Mouse (Mus musculus): ENCODE results near the gene Rai14.

The Rai14 gene

DNA sequence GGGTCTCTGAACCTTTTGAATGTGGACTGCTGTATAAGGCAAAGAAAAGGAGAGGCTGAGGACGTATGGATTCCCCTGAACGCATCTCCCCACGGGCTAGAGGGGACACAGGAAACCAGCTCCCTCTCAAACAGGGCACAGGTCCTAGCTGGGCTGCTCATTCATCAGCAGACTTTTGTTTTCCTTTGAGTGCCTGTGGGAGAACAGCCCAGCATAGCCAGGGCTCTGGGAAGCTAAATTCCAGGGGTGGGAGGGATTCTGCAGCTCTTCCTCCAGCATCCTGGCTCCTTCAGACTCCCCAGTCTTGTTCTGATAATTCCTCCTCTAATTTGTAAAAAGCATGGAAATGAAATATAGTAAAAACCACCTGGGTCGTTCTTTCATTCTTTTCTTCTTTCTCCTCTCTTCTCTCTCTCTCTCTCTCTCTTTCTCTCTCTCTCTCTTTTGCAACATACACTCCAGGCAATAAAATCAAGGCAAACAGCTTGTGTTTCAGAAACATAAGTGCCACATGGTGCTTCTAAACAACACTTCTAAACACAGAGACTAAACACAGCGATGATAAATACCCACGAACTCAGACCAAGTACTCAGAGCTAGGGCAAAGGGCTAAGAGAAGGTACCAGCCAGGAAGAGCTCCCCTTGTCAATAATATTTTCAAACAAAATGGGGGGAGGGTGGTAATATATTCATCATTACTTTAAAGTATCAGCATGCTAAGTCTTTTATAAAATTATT is 65.9 kb downstream of the Rai14 start:
- DNase-seq (ENCODE audit: low spot score) = no peak

DNA sequence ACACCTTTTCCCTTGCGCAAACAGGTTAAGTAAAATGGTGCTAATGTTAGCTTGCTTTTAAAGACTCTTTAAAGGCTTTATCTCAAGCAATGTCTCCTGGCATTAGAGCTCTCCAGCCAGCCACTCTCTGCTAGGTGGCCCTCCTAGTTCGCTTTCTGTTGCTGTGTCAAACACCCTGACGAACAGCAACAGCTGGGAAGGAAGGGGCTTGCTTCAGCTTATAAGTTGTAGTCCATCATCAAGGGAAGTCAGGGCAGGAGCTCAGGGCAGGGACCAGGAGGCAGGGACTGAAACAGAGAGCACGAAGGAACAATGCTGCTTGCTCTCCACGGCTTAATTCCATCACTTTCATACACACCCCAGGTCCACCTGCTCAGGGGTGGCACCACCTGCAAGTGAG is 68.1 kb downstream of the Rai14 start:
- DNase-seq (ENCODE audit: low spot score) = no peak

- no peak for DNase-seq (ENCODE audit: low spot score)
Measured at GRCm38 (mm10) chr15:10645101-10645500, 69.3 kb downstream of the Rai14 start.

GRCm38 (mm10) chr15:10643819-10644218 is 70.6 kb downstream of the Rai14 start:
- no peak for DNase-seq (ENCODE audit: low spot score)

GRCm38 (mm10) chr15:10643224-10643623 is 71.2 kb downstream of the Rai14 start:
- DNase-seq (ENCODE audit: low spot score) = no peak

DNA sequence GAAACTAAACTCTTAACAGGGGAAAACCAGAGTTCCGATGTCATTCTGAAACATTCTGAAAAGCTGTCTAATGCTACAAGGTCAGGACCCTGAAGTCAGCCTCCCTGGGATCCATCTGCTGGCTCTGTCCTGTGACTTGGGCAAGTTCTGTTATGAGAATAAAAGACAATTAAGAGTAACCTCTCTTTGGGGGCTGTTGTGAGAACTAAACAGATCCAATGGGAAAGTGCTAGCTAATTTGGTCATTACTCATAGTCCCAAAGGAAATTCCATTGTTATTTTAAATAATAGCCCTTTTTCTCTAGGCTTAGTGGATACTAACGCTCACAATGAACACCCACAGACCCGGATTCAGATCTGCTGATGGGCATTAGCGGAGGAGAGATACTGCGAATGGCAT is 72.0 kb downstream of the Rai14 start:
- DNase-seq (ENCODE audit: low spot score) = no peak

DNA sequence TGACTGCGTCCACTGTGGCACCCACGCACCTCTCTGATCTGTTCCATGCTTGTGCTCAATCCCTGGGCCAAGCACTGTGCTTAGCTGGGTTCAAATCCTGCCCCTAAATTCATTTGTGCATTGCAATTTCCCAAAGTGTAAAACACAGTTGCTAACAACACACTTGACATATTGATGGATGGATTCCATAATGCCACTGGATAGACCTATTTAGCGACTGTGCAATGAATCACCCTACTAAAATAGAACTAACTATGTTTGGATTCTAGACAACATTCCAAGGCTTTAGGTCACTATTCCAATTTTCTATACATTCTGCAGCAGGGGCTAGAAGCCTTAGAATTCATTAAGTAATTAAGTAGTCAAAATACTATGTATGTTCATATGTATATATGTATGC is 73.7 kb downstream of the Rai14 start:
- DNase-seq (ENCODE audit: low spot score) = no peak

- DNase-seq (ENCODE audit: low spot score) = no peak
Measured at GRCm38 (mm10) chr15:10637251-10637793, 77.1 kb downstream of the Rai14 start.

DNA sequence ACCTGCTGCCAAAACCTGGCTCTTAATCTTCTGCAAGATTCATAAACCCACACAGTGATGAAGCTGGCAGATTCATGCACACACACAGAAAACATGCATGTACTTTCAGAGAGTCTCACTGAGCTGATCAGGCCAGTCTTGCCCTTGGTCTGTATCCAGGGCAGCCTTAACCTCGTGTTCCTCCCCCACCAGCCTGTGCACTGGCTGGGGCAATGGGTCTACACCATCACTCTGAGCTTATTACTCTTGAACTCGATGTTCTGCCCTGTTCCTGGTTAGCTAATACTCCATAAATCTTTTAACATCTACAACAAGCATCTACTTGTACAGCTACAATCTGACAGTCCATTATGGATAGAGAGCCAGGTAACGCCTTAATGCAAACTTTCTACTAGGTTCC is 77.6 kb downstream of the Rai14 start:
- DNase-seq (ENCODE audit: low spot score) = no peak

GRCm38 (mm10) chr15:10635121-10635520 is 79.3 kb downstream of the Rai14 start:
- DNase-seq (ENCODE audit: low spot score) = no peak

GRCm38 (mm10) chr15:10634176-10634575 is 80.2 kb downstream of the Rai14 start:
- no peak for DNase-seq (ENCODE audit: low spot score)

DNA sequence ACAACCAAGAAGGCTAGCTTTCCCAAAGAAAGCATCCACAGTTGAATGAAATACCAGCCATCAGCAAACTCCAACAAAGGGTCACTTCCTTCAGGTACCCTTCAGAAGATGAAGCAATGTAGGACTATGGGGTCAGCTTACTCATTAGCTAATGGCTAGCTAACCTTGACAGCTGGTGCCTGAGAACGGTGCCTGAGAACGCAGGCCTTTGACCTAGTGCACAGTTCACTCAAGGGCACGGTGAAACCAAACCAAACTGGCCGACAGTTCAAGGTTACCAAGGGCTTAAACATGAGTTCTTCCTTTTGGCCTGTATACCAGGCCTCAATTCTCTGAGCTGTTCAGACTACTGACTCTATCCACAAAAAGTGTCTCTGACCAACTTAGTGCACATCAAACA is 81.0 kb downstream of the Rai14 start:
- DNase-seq (ENCODE audit: low spot score) = no peak

DNA sequence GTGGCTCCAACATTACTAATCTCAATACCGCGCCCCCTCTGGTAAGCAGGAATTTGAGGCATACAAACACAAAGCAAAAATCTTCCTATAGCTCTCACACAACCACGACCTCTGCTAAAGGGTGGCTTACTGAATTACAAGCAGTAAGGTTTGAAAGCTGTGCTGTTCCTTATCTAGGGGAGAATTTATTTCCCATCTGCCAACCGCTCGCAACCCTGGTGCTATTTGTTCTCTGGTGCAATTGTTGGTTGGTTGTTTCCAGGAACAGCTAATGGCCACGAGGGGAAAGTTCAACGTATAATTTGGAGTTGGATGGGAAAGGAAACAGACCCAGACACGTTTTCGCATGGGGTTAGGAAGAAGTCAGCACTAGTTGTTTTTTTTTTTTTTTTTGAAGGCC is 81.8 kb downstream of the Rai14 start:
- no peak for DNase-seq (ENCODE audit: low spot score)

GRCm38 (mm10) chr15:10632060-10632459 is 82.4 kb downstream of the Rai14 start:
- no peak for DNase-seq (ENCODE audit: low spot score)

- DNase-seq (ENCODE audit: low spot score) = no peak
Measured at GRCm38 (mm10) chr15:10631541-10631940, 82.9 kb downstream of the Rai14 start.

DNA sequence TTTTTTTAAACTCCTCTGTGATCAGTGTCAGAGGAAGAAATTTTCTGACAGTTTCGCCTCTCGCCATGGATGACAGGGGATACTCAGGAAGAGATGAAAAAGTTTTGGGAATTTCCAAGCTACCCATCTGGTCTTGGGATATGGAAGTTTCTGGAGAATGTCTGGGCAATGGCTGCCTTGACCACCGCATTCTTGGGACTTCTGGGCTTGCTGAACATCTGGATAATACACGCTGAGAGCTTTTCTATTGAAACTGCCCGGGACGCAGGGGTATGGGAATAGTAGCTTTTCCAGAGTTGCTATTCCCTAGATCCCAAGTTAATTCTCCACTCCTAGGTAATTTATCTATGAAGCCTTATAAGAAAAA is 85.5 kb downstream of the Rai14 start:
- DNase-seq (ENCODE audit: low spot score) = no peak

DNA sequence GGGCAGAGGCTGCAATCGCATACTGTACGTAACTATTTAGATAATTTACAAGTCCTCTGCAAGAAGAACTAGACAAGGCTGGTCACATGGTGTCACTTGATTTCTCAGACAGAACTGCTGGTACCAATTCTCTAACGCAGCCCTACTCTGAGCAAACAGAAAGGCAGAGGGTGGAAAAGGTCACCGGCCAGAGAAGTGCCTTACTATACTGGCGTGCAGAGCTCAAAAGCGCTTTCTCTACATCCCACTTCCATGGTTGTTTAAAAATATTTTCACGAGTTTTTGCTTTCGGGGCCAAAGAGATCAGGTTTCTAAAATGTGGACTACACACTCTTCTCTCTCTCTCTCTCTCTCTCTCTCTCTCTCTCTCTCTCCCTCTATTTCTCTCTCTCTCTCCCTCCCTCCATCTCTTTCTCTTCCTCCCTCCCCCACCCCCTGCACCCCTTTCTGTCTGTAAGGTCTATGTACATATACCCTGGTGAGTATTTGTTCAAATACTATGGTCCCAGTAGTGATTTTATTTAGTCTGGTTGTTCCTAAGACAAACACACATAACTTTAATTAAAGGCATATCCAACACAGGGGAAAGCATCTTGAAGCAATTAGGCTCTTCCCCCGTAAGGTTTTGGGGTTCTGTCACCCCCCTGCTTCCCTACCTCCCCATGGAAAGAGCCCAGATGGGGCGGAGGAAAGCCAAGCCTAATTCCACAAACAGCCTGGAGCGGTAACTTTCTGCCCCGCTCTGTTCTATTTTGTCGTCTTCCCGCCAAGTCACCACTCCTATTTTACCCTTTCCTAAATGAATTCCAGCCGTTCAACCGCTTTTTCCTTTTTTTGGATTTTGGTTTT is 86.1 kb downstream of the Rai14 start:
- no peak for DNase-seq (ENCODE audit: low spot score)

- no peak for DNase-seq (ENCODE audit: low spot score)
Measured at GRCm38 (mm10) chr15:10623571-10624227, 90.7 kb downstream of the Rai14 start.

DNA sequence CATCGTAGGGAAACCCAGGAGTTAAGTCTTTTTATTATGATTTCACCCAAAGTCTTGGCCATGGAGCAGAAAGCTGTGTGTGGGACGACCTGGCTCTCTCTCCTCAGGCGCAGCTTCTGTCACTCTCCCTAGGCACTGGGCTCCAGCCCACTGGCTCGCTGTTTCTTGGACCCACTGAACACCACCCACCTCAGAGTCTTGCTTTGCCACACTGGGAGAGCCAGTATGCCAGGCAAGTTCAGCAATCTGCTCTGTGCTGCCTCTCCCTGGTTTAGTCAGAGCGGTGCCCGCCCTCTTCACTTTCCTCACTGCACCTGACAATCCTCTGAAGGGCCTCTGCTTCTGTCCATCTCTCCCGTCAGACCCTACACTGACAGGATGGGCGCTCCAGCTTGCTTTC is 93.2 kb downstream of the Rai14 start:
- DNase-seq (ENCODE audit: low spot score) = no peak

- no peak for DNase-seq (ENCODE audit: low spot score)
Measured at GRCm38 (mm10) chr15:10619678-10620077, 94.7 kb downstream of the Rai14 start.

DNA sequence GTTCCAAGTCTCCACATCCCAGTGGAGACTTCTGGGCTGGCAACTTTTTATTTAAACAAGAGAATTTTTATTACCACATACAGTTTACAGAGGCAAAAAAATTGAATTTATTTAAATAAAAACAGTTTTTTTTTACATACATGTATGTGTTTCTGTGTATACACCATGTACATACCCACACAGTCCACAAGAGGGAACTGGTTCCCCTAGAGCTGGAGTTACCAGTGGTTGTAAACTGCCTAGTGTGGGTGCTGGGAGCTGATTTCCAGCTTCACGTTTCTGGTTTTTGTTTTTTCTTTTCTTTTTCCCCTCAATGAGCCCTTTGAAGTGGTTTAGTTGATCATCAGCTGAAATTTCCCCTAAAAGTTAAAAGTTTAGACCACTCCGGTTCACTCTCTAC is 96.1 kb downstream of the Rai14 start:
- no peak for DNase-seq (ENCODE audit: low spot score)

DNA sequence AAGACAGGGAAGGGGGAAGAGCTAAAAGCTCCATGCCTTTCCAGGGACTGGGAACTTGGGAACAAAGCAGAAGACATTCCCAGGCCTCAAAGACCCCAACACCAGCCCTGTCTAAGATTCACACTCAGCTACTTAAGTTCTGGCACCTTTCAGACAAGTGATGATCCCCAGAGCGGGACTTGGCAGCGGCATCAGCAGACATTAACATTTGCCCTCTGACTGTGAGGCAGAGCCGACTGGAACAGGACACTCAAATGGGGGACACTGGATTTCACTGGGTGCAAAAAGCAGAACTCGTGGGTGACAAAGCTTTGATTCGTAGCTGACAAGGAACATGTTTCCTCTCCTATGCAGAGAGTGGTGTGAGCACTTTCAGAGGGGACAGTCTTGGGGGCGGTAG is 98.4 kb downstream of the Rai14 start:
- DNase-seq (ENCODE audit: low spot score) = no peak

DNA sequence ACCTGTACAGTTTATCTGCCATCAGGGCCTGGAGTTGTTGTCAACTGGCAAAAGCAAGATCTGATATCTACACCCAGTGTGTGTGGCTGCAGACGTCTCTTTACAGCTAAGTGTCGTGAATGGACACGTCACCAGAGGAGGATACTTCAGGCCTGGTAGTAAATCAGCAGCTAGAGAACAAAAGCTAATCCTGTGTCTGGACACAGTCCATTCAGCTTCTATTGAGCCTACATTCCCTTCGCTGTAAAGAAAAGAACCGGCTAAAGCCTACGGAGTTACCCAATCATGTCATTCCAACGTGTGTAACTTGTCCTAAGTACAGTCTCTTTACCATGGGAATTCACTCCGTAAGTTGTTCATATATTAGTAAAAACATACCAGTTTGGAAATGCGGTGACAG is 103.4 kb downstream of the Rai14 start:
- DNase-seq (ENCODE audit: low spot score) = no peak

All from MN1 (cell line).